Mouse (Mus musculus): Measurements from ENCODE around the gene Nme1. TPM values are rescaled to one million over a fixed set of nuclear protein-coding genes. Genes with fewer than 3 reads are reported as not detected.

Nme1 gene
- polyA plus RNA-seq, 1 experiment from 2014 or later: 208 TPM

DNA sequence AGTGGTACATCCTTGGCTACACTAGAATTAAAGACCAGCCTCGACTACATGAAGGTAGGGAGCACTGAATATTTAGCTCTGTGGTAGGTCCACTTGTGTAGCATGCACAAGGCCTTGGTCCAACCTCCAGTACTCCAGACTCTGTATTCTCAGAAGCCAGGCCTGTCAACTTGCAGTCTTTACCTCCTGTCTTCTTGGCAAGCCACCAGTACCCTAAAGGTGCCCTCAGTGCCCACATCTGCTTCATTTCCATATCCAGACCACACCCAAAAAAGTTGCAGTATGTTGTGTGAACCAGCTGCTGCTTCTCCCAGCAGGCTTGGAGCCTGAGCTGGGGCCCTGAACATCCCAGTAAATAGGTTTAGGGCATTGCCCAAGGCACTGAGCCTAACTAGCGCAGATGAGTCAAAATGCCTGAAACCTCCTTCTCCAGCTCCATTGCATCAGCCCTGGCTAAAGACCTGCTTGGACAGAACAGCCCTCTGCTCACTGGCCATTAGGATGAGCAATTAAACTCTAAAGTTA is 11.2 kb downstream of the Nme1 start:
- Histone ChIP-seq H3K4me1 (replicated peaks; ENCODE audit: control insufficient read depth, insufficient read depth, low read length) (peaks cover 21% of the 10 kb centered on the region), H3K4me3 (ENCODE audit: low read depth, low read length) (no peak overlapping the region), H3K27ac (ENCODE audit: low read depth) (no peak overlapping the region), H3K27me3 (replicated peaks; ENCODE audit: control insufficient read depth, insufficient read depth, low read length) (no peaks in the 10 kb centered on the region), H3K9me3 (ENCODE audit: control insufficient read depth, low read length) (no peaks in the 10 kb centered on the region), H3K4me2 (ENCODE audit: low read length) (no peak overlapping the region), H3K36me3 (ENCODE audit: control insufficient read depth, insufficient read depth, low read length) (peaks cover 63% of the 10 kb centered on the region), H3K9ac (ENCODE audit: low read length) (no peak overlapping the region)
- no peak for DNase-seq (ENCODE audit: low spot score)
- 75% methylated on average over 2 of the region's 2 CpGs for WGBS
- ATAC-seq (replicated peaks; ENCODE audit: low FRiP score, low TSS enrichment, low read depth): no peak

DNA sequence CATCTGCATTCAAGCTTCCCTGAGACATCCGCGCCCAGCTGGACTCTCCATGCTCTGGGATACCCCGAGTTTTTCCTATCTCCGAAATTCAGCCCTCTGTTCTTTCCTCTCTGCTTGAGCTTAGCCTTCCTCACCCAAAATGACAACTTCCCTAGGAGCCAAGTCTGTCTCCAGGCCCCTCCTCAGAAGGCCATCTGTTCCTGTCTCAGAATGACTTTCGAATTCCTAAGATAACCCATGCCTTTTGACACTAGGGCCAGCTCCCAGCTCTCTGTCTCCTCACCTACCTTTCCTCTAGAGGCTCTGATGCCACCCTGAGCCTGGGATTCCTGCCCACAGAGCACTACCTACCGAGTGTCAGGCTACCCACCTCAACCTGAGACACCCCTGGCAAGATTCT is 12.2 kb downstream of the Nme1 start, which contains the start of gene Nme2:
Gene Nme2, minus strand, starts transcription at position 101 of the 400 bp plus-strand sequence.
- ATAC-seq (replicated peaks; ENCODE audit: low FRiP score, low TSS enrichment, low read depth) (peak; percentile 26), DNase-seq (ENCODE audit: low spot score) (no peak)
- Histone ChIP-seq H3K4me1 (replicated peaks; ENCODE audit: control insufficient read depth, insufficient read depth, low read length) (peaks cover 21% of the 10 kb centered on the region), H3K27me3 (replicated peaks; ENCODE audit: control insufficient read depth, insufficient read depth, low read length) (no peaks in the 10 kb centered on the region), H3K4me2 (ENCODE audit: low read length) (peak within 1 kb of the TSS; percentile 78), H3K27ac (ENCODE audit: low read depth) (peak within 1 kb of the TSS; percentile 90), H3K9ac (ENCODE audit: low read length) (peak within 1 kb of the TSS; percentile 72), H3K36me3 (ENCODE audit: control insufficient read depth, insufficient read depth, low read length) (peaks cover 63% of the 10 kb centered on the region), H3K9me3 (ENCODE audit: control insufficient read depth, low read length) (no peaks in the 10 kb centered on the region), H3K4me3 (ENCODE audit: low read depth, low read length) (peak within 1 kb of the TSS; percentile 61)
- 1% methylated on average over 6 of the region's 6 CpGs for WGBS

DNA sequence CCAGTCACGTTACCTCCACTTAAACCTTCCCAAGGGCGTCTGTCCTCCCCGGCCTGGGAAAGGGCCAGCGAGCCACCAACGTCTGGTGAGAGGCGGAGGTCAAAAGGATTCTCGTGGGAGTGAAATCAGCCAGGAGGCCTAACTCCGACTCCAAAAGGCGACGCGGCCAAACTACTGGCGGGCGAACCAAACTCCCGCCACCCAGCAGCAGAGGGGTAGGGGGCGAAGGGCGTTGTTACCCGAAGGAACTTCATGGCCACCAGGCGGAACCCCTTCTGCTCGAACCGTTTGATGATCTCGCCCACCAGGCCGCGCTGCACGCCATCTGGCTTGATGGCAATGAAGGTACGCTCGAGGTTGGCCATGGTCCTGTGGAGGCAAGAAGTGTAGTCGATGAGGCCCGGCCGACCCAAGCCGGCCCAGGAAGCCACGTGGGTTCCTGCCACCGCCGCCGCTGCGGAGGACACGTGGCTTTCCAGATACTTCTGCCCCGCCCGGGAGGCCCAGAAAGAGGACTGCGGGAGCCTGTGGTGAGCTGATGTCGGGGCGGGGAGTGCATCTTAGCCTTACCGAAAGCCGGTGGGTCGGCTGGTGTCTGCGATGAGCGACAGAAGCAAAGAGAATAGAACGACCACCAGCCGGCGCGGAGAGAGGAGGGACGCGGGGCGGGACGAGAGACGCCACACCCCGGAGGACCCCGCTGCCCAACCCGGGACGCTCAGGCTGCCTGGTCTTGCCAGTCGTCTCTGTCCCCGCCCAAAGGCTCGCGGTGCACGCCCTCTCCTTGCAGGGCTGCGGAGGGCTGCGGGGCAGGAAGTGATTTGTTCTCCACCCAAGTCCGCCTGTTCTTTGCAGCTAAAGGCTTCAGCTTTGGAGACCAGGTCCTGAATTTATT is 12.8 kb downstream of the Nme1 start:
- no peaks in the 10 kb centered on the region for H3K27me3 ChIP-seq (replicated peaks; ENCODE audit: control insufficient read depth, insufficient read depth, low read length)
- ATAC-seq (replicated peaks; ENCODE audit: low FRiP score, low TSS enrichment, low read depth): peak; percentile 96
- H3K9me3 ChIP-seq (ENCODE audit: control insufficient read depth, low read length): no peaks in the 10 kb centered on the region
- H3K4me3 ChIP-seq (ENCODE audit: low read depth, low read length): peak overlapping the region; percentile 61
- H3K4me1 ChIP-seq (replicated peaks; ENCODE audit: control insufficient read depth, insufficient read depth, low read length): peaks cover 21% of the 10 kb centered on the region
- peak overlapping the region; percentile 78 for H3K4me2 ChIP-seq (ENCODE audit: low read length)
- H3K36me3 ChIP-seq (ENCODE audit: control insufficient read depth, insufficient read depth, low read length): peaks cover 64% of the 10 kb centered on the region
- under 1% methylated on average over 67 of the region's 67 CpGs for WGBS
- H3K9ac ChIP-seq (ENCODE audit: low read length): peak overlapping the region; percentile 72
- peak overlapping the region; percentile 90 for H3K27ac ChIP-seq (ENCODE audit: low read depth)
- DNase-seq (ENCODE audit: low spot score): peak; percentile 95

DNA sequence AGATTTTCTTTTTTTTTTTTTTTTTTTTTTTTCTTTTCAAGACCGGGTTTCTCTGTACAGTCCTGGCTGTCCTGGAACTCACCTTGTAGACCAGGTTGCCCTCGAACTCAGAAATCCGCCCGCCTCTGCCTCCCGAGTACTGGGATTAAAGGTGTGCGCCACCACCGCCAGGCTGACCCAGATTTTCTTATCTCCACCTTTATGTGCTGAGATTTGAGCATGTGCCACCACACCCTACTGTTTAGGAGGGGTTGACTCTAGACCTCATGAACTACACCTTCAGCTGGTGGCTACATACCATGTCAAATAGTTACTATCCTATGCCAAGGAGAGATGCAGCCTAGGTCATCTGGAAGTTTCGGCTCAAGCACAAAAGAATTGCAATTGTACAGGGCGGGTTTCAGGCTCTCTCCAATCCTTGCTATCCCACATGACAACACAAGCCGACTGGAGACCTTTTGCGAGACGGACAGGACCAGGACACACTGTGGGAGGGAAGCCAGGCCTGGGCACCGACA is 13.5 kb downstream of the Nme1 start:
- peak overlapping the region; percentile 61 for H3K4me3 ChIP-seq (ENCODE audit: low read depth, low read length)
- peaks cover 21% of the 10 kb centered on the region for H3K4me1 ChIP-seq (replicated peaks; ENCODE audit: control insufficient read depth, insufficient read depth, low read length)
- peaks cover 64% of the 10 kb centered on the region for H3K36me3 ChIP-seq (ENCODE audit: control insufficient read depth, insufficient read depth, low read length)
- H3K9ac ChIP-seq (ENCODE audit: low read length): peak overlapping the region; percentile 72
- WGBS: 43% methylated on average over 13 of the region's 13 CpGs
- peak overlapping the region; percentile 78 for H3K4me2 ChIP-seq (ENCODE audit: low read length)
- no peaks in the 10 kb centered on the region for H3K9me3 ChIP-seq (ENCODE audit: control insufficient read depth, low read length)
- H3K27ac ChIP-seq (ENCODE audit: low read depth): peak overlapping the region; percentile 90
- H3K27me3 ChIP-seq (replicated peaks; ENCODE audit: control insufficient read depth, insufficient read depth, low read length): no peaks in the 10 kb centered on the region
- ATAC-seq (replicated peaks; ENCODE audit: low FRiP score, low TSS enrichment, low read depth) (peak; percentile 7; the same call in 1 of the 2 replicates), DNase-seq (ENCODE audit: low spot score) (peak; percentile 79)

DNA sequence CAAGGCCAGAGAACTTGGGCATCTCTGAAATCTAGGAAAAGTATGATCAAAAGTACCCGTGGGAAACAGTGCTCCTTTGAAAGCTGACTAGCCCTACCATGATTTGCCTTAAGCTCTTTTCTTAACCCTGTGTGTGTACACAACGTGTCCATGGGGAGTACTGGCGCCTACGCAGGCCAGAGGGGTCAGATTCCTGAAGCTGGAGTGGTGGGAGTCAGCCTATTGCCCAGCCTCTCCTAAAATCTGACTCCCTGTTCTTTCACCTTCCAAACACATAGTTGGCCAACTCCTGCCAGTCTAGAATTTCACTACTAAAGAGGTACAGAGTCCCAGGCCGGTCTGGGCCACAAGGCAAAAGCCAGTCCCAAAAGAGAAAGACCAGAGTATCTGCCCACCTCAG is 15.9 kb downstream of the Nme1 start:
- no peaks in the 10 kb centered on the region for H3K27me3 ChIP-seq (replicated peaks; ENCODE audit: control insufficient read depth, insufficient read depth, low read length)
- H3K36me3 ChIP-seq (ENCODE audit: control insufficient read depth, insufficient read depth, low read length): peaks cover 54% of the 10 kb centered on the region
- no peak overlapping the region for H3K9ac ChIP-seq (ENCODE audit: low read length)
- H3K27ac ChIP-seq (ENCODE audit: low read depth): no peak overlapping the region
- 71% methylated on average over 5 of the region's 5 CpGs for WGBS
- no peaks in the 10 kb centered on the region for H3K9me3 ChIP-seq (ENCODE audit: control insufficient read depth, low read length)
- peaks cover 21% of the 10 kb centered on the region for H3K4me1 ChIP-seq (replicated peaks; ENCODE audit: control insufficient read depth, insufficient read depth, low read length)
- H3K4me3 ChIP-seq (ENCODE audit: low read depth, low read length): no peak overlapping the region
- no peak overlapping the region for H3K4me2 ChIP-seq (ENCODE audit: low read length)
- ATAC-seq (replicated peaks; ENCODE audit: low FRiP score, low TSS enrichment, low read depth) (no peak), DNase-seq (ENCODE audit: low spot score) (no peak)

DNA sequence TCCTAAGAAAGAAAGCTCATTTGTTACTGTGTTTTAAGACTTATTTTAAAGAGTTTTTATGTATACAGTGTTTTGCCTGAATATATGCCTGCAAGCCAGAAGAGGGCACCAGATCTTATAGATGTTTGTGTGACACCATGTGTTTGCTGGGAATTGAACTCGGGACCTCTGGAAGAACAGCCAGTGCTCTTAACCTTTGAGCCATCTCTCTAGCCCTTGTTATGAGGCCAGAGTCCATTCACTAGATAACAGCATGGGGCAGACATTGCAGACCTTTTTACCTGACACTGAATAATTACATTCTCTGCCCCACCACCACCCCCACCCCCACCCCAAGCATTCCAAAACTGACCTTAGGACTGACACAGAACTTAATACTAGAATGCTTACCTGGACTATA is 18.3 kb downstream of the Nme1 start:
- H3K27ac ChIP-seq (ENCODE audit: low read depth): no peak overlapping the region
- WGBS: 92% methylated on average over 1 of the region's 1 CpGs
- no peak overlapping the region for H3K9ac ChIP-seq (ENCODE audit: low read length)
- peaks cover 64% of the 10 kb centered on the region for H3K36me3 ChIP-seq (ENCODE audit: control insufficient read depth, insufficient read depth, low read length)
- H3K27me3 ChIP-seq (replicated peaks; ENCODE audit: control insufficient read depth, insufficient read depth, low read length): no peaks in the 10 kb centered on the region
- H3K4me1 ChIP-seq (replicated peaks; ENCODE audit: control insufficient read depth, insufficient read depth, low read length): peaks cover 14% of the 10 kb centered on the region; the same call in 1 of the 2 replicates
- H3K9me3 ChIP-seq (ENCODE audit: control insufficient read depth, low read length): no peaks in the 10 kb centered on the region
- H3K4me3 ChIP-seq (ENCODE audit: low read depth, low read length): no peak overlapping the region
- no peak for DNase-seq (ENCODE audit: low spot score)
- no peak for ATAC-seq (replicated peaks; ENCODE audit: low FRiP score, low TSS enrichment, low read depth)
- no peak overlapping the region for H3K4me2 ChIP-seq (ENCODE audit: low read length)

DNA sequence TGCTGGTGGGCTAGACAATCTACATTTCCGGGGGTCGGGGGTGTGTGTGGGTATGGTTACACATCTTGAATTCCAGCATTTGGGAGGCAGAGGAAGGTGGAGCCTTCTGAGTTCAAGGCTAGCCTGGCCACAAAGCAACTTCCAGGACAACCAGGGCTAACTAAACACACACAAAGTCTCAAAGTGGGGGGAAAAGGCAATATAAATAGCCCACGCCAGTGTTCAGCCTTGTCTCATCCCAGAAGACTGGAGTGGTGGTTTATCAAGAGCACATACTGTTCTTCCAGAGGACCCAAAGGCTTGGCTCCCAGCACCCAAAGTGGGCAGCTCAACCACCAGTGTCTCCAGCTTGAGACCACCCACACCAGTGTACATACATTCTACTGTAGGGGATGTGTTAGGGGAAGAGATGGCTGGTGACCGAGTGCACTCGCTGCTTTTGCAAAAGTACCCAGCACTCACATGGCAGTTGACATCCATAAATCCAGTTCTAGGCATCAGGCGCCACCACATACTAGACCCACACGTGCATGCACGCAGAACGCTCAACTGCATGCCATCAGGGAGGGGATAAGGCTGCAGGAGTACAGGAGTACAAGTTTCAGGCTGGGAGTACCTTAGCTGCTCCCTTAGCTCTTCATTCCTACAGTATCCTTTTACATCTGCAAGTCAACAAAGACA is 19.3 kb downstream of the Nme1 start:
- Histone ChIP-seq H3K4me2 (ENCODE audit: low read length) (no peak overlapping the region), H3K4me1 (replicated peaks; ENCODE audit: control insufficient read depth, insufficient read depth, low read length) (0 out of 2 replicates have a peak, but pooled peaks cover 9% of the 10 kb centered on the region), H3K9ac (ENCODE audit: low read length) (no peak overlapping the region), H3K27me3 (replicated peaks; ENCODE audit: control insufficient read depth, insufficient read depth, low read length) (no peaks in the 10 kb centered on the region), H3K27ac (ENCODE audit: low read depth) (no peak overlapping the region), H3K4me3 (ENCODE audit: low read depth, low read length) (no peak overlapping the region), H3K36me3 (ENCODE audit: control insufficient read depth, insufficient read depth, low read length) (peaks cover 69% of the 10 kb centered on the region), H3K9me3 (ENCODE audit: control insufficient read depth, low read length) (no peaks in the 10 kb centered on the region)
- WGBS: 91% methylated on average over 9 of the region's 9 CpGs
- no peak for ATAC-seq (replicated peaks; ENCODE audit: low FRiP score, low TSS enrichment, low read depth)
- no peak for DNase-seq (ENCODE audit: low spot score)

DNA sequence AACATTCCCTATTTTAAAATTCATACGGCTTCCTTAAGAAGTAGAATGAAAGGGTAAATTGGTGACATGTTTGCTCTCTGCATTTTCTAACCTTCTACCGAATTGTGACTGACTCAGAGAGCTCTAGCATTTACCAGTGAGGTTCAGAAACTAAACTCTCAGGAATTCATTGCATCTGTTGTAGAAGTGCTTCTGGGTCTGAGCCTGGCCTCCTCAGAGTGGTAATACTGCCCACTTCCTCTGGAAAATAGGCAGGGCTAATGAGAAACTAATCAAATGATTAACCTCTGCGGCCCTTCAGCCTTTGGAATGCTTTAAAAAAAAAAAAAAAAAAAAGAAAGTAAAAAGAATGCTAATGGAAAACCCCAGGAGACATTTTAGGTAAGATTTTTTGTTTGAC is 23.3 kb downstream of the Nme1 start:
- Histone ChIP-seq H3K27ac (ENCODE audit: low read depth) (no peak overlapping the region), H3K4me1 (replicated peaks; ENCODE audit: control insufficient read depth, insufficient read depth, low read length) (no peaks in the 10 kb centered on the region), H3K4me3 (ENCODE audit: low read depth, low read length) (no peak overlapping the region), H3K27me3 (replicated peaks; ENCODE audit: control insufficient read depth, insufficient read depth, low read length) (no peaks in the 10 kb centered on the region), H3K4me2 (ENCODE audit: low read length) (no peak overlapping the region), H3K9ac (ENCODE audit: low read length) (no peak overlapping the region), H3K9me3 (ENCODE audit: control insufficient read depth, low read length) (no peaks in the 10 kb centered on the region), H3K36me3 (ENCODE audit: control insufficient read depth, insufficient read depth, low read length) (peaks cover 49% of the 10 kb centered on the region)
- 82% methylated on average over 3 of the region's 3 CpGs for WGBS
- no peak for ATAC-seq (replicated peaks; ENCODE audit: low FRiP score, low TSS enrichment, low read depth)
- no peak for DNase-seq (ENCODE audit: low spot score)

Measured in intestine, embryonic 14.5 days (tissue).